Mouse (Mus musculus) olfactory bulb, adult 2 months (tissue): ENCODE results near the gene Teddm1a.

Experiments used
- CTCF ChIP-seq: fragments of 200-500 bp; IDR thresholded peaks from 2 replicates; pipeline ENCODE4 v1.5.1; 2012; ENCODE audit warnings: low read depth, mild to moderate bottlenecking, low read length, moderate library complexity; ENCODE audit not compliant: insufficient read depth
- POLR2A ChIP-seq: fragments of 200-500 bp; IDR thresholded peaks from 2 replicates; pipeline ENCODE4 v1.6.1; 2012; ENCODE audit warnings: mild to moderate bottlenecking, low read depth, low read length, moderate library complexity; ENCODE audit not compliant: insufficient read depth

GRCm38 (mm10) chr1:153937025-153937424, 45.5 kb downstream of the Teddm1a start:
- no peak for TF ChIP-seq CTCF
- no peak for TF ChIP-seq POLR2A
